Mouse (Mus musculus): Measurements from ENCODE around the gene Sbsn. TPM values are rescaled to one million over a fixed set of nuclear protein-coding genes. Genes with fewer than 3 reads are reported as not detected.

Sbsn gene
- 12.4 and 14.6 TPM in 2 replicates for polyA plus RNA-seq (2011; ENCODE audit: insufficient read depth, insufficient read length, low read depth, missing spikeins)

- Histone ChIP-seq H3K36me3 (ENCODE audit: control insufficient read depth, insufficient read depth, low read length, poor library complexity, severe bottlenecking) (no peaks in the 10 kb centered on the region), H3K27me3 (ENCODE audit: control insufficient read depth, insufficient read depth, low read length, poor library complexity, severe bottlenecking) (no peaks in the 10 kb centered on the region), H3K4me3 (ENCODE audit: low read depth, low read length) (no peak within 1 kb of the TSS), H3K4me1 (ENCODE audit: control insufficient read depth, insufficient read depth, low read length) (no peaks in the 10 kb centered on the region), H3K9ac (ENCODE audit: low read depth, poor library complexity, severe bottlenecking) (no peak within 1 kb of the TSS), H3K27ac (ENCODE audit: insufficient read depth, low read length) (no peak within 1 kb of the TSS), H3K9me3 (replicated peaks; ENCODE audit: control insufficient read depth, insufficient read depth, low read length, poor library complexity, severe bottlenecking) (no peaks in the 10 kb centered on the region)
- no peak for TF ChIP-seq CTCF (IDR thresholded peaks at IDR 0.05; ENCODE audit: low read depth, low read length)
- no peak for TF ChIP-seq EP300 (IDR thresholded peaks at IDR 0.05; ENCODE audit: insufficient read depth, low read depth, low read length)
- no peak for TF ChIP-seq POLR2A (IDR thresholded peaks at IDR 0.05; ENCODE audit: insufficient read depth, low read length)
Measured at GRCm38 (mm10) chr7:30751086-30751669, at the start of gene Sbsn. Gene Sbsn, plus strand, starts transcription at chr7:30751471.

GRCm38 (mm10) chr7:30706214-30706882, 44.9 kb upstream of the Sbsn start:
- H3K27ac ChIP-seq (ENCODE audit: insufficient read depth, low read length) = no peak overlapping the region
- H3K36me3 ChIP-seq (ENCODE audit: control insufficient read depth, insufficient read depth, low read length, poor library complexity, severe bottlenecking) = no peaks in the 10 kb centered on the region
- TF ChIP-seq POLR2A (IDR thresholded peaks at IDR 0.05; ENCODE audit: insufficient read depth, low read length) (no peak), CTCF (IDR thresholded peaks at IDR 0.05; ENCODE audit: low read depth, low read length) (no peak), EP300 (IDR thresholded peaks at IDR 0.05; ENCODE audit: insufficient read depth, low read depth, low read length) (no peak)
- H3K4me3 ChIP-seq (ENCODE audit: low read depth, low read length) = no peak overlapping the region
- H3K9me3 ChIP-seq (replicated peaks; ENCODE audit: control insufficient read depth, insufficient read depth, low read length, poor library complexity, severe bottlenecking) = no peaks in the 10 kb centered on the region
- no peaks in the 10 kb centered on the region for H3K4me1 ChIP-seq (ENCODE audit: control insufficient read depth, insufficient read depth, low read length)
- H3K27me3 ChIP-seq (ENCODE audit: control insufficient read depth, insufficient read depth, low read length, poor library complexity, severe bottlenecking) = no peaks in the 10 kb centered on the region
- H3K9ac ChIP-seq (ENCODE audit: low read depth, poor library complexity, severe bottlenecking) = no peak overlapping the region

- Histone ChIP-seq H3K9ac (ENCODE audit: low read depth, poor library complexity, severe bottlenecking) (no peak overlapping the region), H3K36me3 (ENCODE audit: control insufficient read depth, insufficient read depth, low read length, poor library complexity, severe bottlenecking) (no peaks in the 10 kb centered on the region), H3K4me3 (ENCODE audit: low read depth, low read length) (no peak overlapping the region), H3K9me3 (replicated peaks; ENCODE audit: control insufficient read depth, insufficient read depth, low read length, poor library complexity, severe bottlenecking) (no peaks in the 10 kb centered on the region), H3K27me3 (ENCODE audit: control insufficient read depth, insufficient read depth, low read length, poor library complexity, severe bottlenecking) (no peaks in the 10 kb centered on the region), H3K27ac (ENCODE audit: insufficient read depth, low read length) (no peak overlapping the region), H3K4me1 (ENCODE audit: control insufficient read depth, insufficient read depth, low read length) (no peaks in the 10 kb centered on the region)
- TF ChIP-seq POLR2A (IDR thresholded peaks at IDR 0.05; ENCODE audit: insufficient read depth, low read length) (no peak), CTCF (IDR thresholded peaks at IDR 0.05; ENCODE audit: low read depth, low read length) (no peak), EP300 (IDR thresholded peaks at IDR 0.05; ENCODE audit: insufficient read depth, low read depth, low read length) (no peak)
Measured at GRCm38 (mm10) chr7:30707441-30707840, 43.8 kb upstream of the Sbsn start.

- Histone ChIP-seq H3K4me1 (ENCODE audit: control insufficient read depth, insufficient read depth, low read length) (no peaks in the 10 kb centered on the region), H3K36me3 (ENCODE audit: control insufficient read depth, insufficient read depth, low read length, poor library complexity, severe bottlenecking) (no peaks in the 10 kb centered on the region), H3K9me3 (replicated peaks; ENCODE audit: control insufficient read depth, insufficient read depth, low read length, poor library complexity, severe bottlenecking) (no peaks in the 10 kb centered on the region), H3K4me3 (ENCODE audit: low read depth, low read length) (no peak within 1 kb of the TSS), H3K9ac (ENCODE audit: low read depth, poor library complexity, severe bottlenecking) (no peak within 1 kb of the TSS), H3K27me3 (ENCODE audit: control insufficient read depth, insufficient read depth, low read length, poor library complexity, severe bottlenecking) (no peaks in the 10 kb centered on the region; the same call in 1 of the 2 replicates), H3K27ac (ENCODE audit: insufficient read depth, low read length) (no peak within 1 kb of the TSS)
- TF ChIP-seq POLR2A (IDR thresholded peaks at IDR 0.05; ENCODE audit: insufficient read depth, low read length) (no peak), EP300 (IDR thresholded peaks at IDR 0.05; ENCODE audit: insufficient read depth, low read depth, low read length) (no peak), CTCF (IDR thresholded peaks at IDR 0.05; ENCODE audit: low read depth, low read length) (no peak)
Measured at GRCm38 (mm10) chr7:30711942-30712341, 39.3 kb upstream of the Sbsn start, which contains the start of gene Atp4a. Gene Atp4a, plus strand, starts transcription at chr7:30712209.

- Histone ChIP-seq H3K27me3 (ENCODE audit: control insufficient read depth, insufficient read depth, low read length, poor library complexity, severe bottlenecking) (no peaks in the 10 kb centered on the region; the same call in 1 of the 2 replicates), H3K9ac (ENCODE audit: low read depth, poor library complexity, severe bottlenecking) (no peak overlapping the region), H3K4me3 (ENCODE audit: low read depth, low read length) (peak overlapping the region; percentile 66), H3K4me1 (ENCODE audit: control insufficient read depth, insufficient read depth, low read length) (no peaks in the 10 kb centered on the region), H3K36me3 (ENCODE audit: control insufficient read depth, insufficient read depth, low read length, poor library complexity, severe bottlenecking) (no peaks in the 10 kb centered on the region), H3K9me3 (replicated peaks; ENCODE audit: control insufficient read depth, insufficient read depth, low read length, poor library complexity, severe bottlenecking) (no peaks in the 10 kb centered on the region), H3K27ac (ENCODE audit: insufficient read depth, low read length) (no peak overlapping the region)
- TF ChIP-seq POLR2A (IDR thresholded peaks at IDR 0.05; ENCODE audit: insufficient read depth, low read length) (no peak), EP300 (IDR thresholded peaks at IDR 0.05; ENCODE audit: insufficient read depth, low read depth, low read length) (no peak), CTCF (IDR thresholded peaks at IDR 0.05; ENCODE audit: low read depth, low read length) (no peak)
Measured at GRCm38 (mm10) chr7:30717006-30717715, 34.1 kb upstream of the Sbsn start.
